Mouse (Mus musculus) hindbrain, embryonic 12.5 days (tissue): Measurements from ENCODE around the gene Gpa33. TPM values are rescaled to one million over a fixed set of nuclear protein-coding genes. Genes with fewer than 3 reads are reported as not detected.

Experiments used
- ATAC-seq: fragments of 200-750 bp; cut with Nextera tagmentation; 2 replicates; pipeline ENCODE4 v1.8.0; 2017; ENCODE audit warnings: moderate TSS enrichment; ENCODE audit not compliant: low FRiP score
- H3K27ac ChIP-seq: fragments of 300-500 bp; sonication (generic); 2 replicates; pipeline ENCODE4 v1.5.1; 2016; ENCODE audit warnings: mild to moderate bottlenecking
- H3K27me3 ChIP-seq: fragments of 300-500 bp; sonication (generic); 2 replicates; pipeline ENCODE4 v1.6.1; 2016; ENCODE audit warnings: mild to moderate bottlenecking
- H3K36me3 ChIP-seq: fragments of 300-500 bp; sonication (generic); 2 replicates; pipeline ENCODE4 v1.6.1; 2016; ENCODE audit warnings: mild to moderate bottlenecking
- H3K4me1 ChIP-seq: fragments of 300-500 bp; sonication (generic); 2 replicates; pipeline ENCODE4 v1.6.1; 2016
- H3K4me2 ChIP-seq: fragments of 300-500 bp; sonication (generic); replicated peaks from 2 replicates; pipeline ENCODE4 v1.6.1; 2016; ENCODE audit warnings: mild to moderate bottlenecking
- H3K4me3 ChIP-seq: fragments of 300-500 bp; sonication (generic); 2 replicates; pipeline ENCODE4 v1.5.1; 2016; ENCODE audit warnings: mild to moderate bottlenecking
- H3K9ac ChIP-seq: fragments of 300-500 bp; sonication (generic); 2 replicates; pipeline ENCODE4 v1.6.1; 2016; ENCODE audit warnings: mild to moderate bottlenecking, moderate library complexity
- H3K9me3 ChIP-seq: fragments of 300-500 bp; sonication (generic); replicated peaks from 2 replicates; pipeline ENCODE4 v1.6.1; 2016; ENCODE audit warnings: mild to moderate bottlenecking
- WGBS: fragments of 180-500 bp; shearing (Covaris S2); methylation state at CpG from one replicate; pipeline ENCODE4 v1.1.7; 2016; 5-methylcytosine and 5-hydroxymethylcytosine counted together
- polyA plus RNA-seq: library from polyadenylated mRNA; unstranded; fragments of >200 nt; fragmentation: Nextera tagmentation; extraction: Ambion mirVana; gene quantifications from 2 replicates; pipeline ENCODE4 v1.2.1, GENCODE M21; 2016

Gene Gpa33
- polyA plus RNA-seq, 1 experiment from 2014 or later, result 0.12 TPM

GRCm38 (mm10) chr1:166154162-166155112 lies 24.4 kb downstream of the Gpa33 start:
- no peaks in the 10 kb centered on the region for H3K36me3 ChIP-seq
- H3K27me3 ChIP-seq, result peaks cover 30% of the 10 kb centered on the region
- H3K27ac ChIP-seq, result no peak overlapping the region
- H3K9ac ChIP-seq, result no peak overlapping the region
- H3K4me2 ChIP-seq, result peak overlapping the region; percentile 33; the same call in 1 of the 2 replicates
- 17% methylated on average over 29 of the region's 29 CpGs for WGBS
- peak; percentile 60; the same call in 1 of the 2 replicates for ATAC-seq
- no peak overlapping the region for H3K4me3 ChIP-seq
- H3K9me3 ChIP-seq, result no peaks in the 10 kb centered on the region
- no peaks in the 10 kb centered on the region; the same call in 1 of the 2 replicates for H3K4me1 ChIP-seq

GRCm38 (mm10) chr1:166155113-166155494 lies 25.1 kb downstream of the Gpa33 start:
- Histone ChIP-seq H3K27ac (no peak overlapping the region), H3K4me2 (no peak overlapping the region), H3K4me3 (no peak overlapping the region), H3K27me3 (peaks cover 36% of the 10 kb centered on the region), H3K36me3 (no peaks in the 10 kb centered on the region), H3K9me3 (no peaks in the 10 kb centered on the region), H3K4me1 (no peaks in the 10 kb centered on the region; the same call in 1 of the 2 replicates), H3K9ac (no peak overlapping the region)
- 55% methylated on average over 10 of the region's 10 CpGs for WGBS
- ATAC-seq, result no peak

GRCm38 (mm10) chr1:166157712-166158111 lies 27.7 kb downstream of the Gpa33 start:
- H3K4me1 ChIP-seq, result 0 out of 2 replicates have a peak, but pooled peaks cover 3% of the 10 kb centered on the region
- no peak overlapping the region for H3K4me2 ChIP-seq
- H3K9me3 ChIP-seq, result no peaks in the 10 kb centered on the region
- H3K27me3 ChIP-seq, result peaks cover 40% of the 10 kb centered on the region
- 87% methylated on average over 12 of the region's 12 CpGs for WGBS
- no peak overlapping the region for H3K27ac ChIP-seq
- no peak for ATAC-seq
- H3K36me3 ChIP-seq, result no peaks in the 10 kb centered on the region
- no peak overlapping the region for H3K4me3 ChIP-seq
- H3K9ac ChIP-seq, result no peak overlapping the region

- H3K27me3 ChIP-seq, result peaks cover 40% of the 10 kb centered on the region
- no peaks in the 10 kb centered on the region for H3K9me3 ChIP-seq
- 65% methylated on average over 9 of the region's 9 CpGs for WGBS
- no peak overlapping the region for H3K4me3 ChIP-seq
- H3K27ac ChIP-seq, result no peak overlapping the region
- H3K4me2 ChIP-seq, result no peak overlapping the region
- H3K36me3 ChIP-seq, result no peaks in the 10 kb centered on the region
- H3K4me1 ChIP-seq, result 0 out of 2 replicates have a peak, but pooled peaks cover 3% of the 10 kb centered on the region
- H3K9ac ChIP-seq, result no peak overlapping the region
- no peak for ATAC-seq
Observed at GRCm38 (mm10) chr1:166158664-166159063, 28.6 kb downstream of the Gpa33 start.

GRCm38 (mm10) chr1:166160111-166160510 lies 30.1 kb downstream of the Gpa33 start:
- H3K4me1 ChIP-seq, result 0 out of 2 replicates have a peak, but pooled peaks cover 7% of the 10 kb centered on the region
- H3K36me3 ChIP-seq, result no peaks in the 10 kb centered on the region
- WGBS, result 56% methylated on average over 5 of the region's 5 CpGs
- ATAC-seq, result no peak
- H3K9me3 ChIP-seq, result no peaks in the 10 kb centered on the region
- H3K4me3 ChIP-seq, result no peak overlapping the region
- no peak overlapping the region for H3K9ac ChIP-seq
- peaks cover 29% of the 10 kb centered on the region for H3K27me3 ChIP-seq
- H3K4me2 ChIP-seq, result peak overlapping the region; percentile 45; the same call in 1 of the 2 replicates
- no peak overlapping the region for H3K27ac ChIP-seq

- Histone ChIP-seq H3K4me3 (no peak overlapping the region), H3K4me2 (peak overlapping the region; percentile 45)
Observed at GRCm38 (mm10) chr1:166160569-166161445, 30.8 kb downstream of the Gpa33 start.

GRCm38 (mm10) chr1:166164580-166164979 lies 34.5 kb downstream of the Gpa33 start:
- no peak for ATAC-seq
- H3K27me3 ChIP-seq, result peaks cover 11% of the 10 kb centered on the region
- H3K4me1 ChIP-seq, result 0 out of 2 replicates have a peak, but pooled peaks cover 7% of the 10 kb centered on the region
- 95% methylated on average over 14 of the region's 14 CpGs for WGBS
- no peak overlapping the region for H3K4me2 ChIP-seq
- H3K9ac ChIP-seq, result no peak overlapping the region
- H3K27ac ChIP-seq, result no peak overlapping the region
- H3K36me3 ChIP-seq, result no peaks in the 10 kb centered on the region
- H3K4me3 ChIP-seq, result no peak overlapping the region
- H3K9me3 ChIP-seq, result no peaks in the 10 kb centered on the region

More at GRCm38 (mm10) chr1:166160569-166161445, 30.8 kb downstream of the Gpa33 start:
- no peak overlapping the region for H3K27ac ChIP-seq
- 18% methylated on average over 24 of the region's 24 CpGs for WGBS
- H3K9ac ChIP-seq, result no peak overlapping the region
- H3K9me3 ChIP-seq, result no peaks in the 10 kb centered on the region
- no peaks in the 10 kb centered on the region for H3K36me3 ChIP-seq
- H3K4me1 ChIP-seq, result 0 out of 2 replicates have a peak, but pooled peaks cover 7% of the 10 kb centered on the region
- H3K27me3 ChIP-seq, result peaks cover 24% of the 10 kb centered on the region
- peak; percentile 62 for ATAC-seq

GRCm38 (mm10) chr1:166165159-166165558 lies 35.1 kb downstream of the Gpa33 start:
- Histone ChIP-seq H3K4me1 (0 out of 2 replicates have a peak, but pooled peaks cover 7% of the 10 kb centered on the region), H3K27ac (no peak overlapping the region), H3K36me3 (no peaks in the 10 kb centered on the region), H3K27me3 (peaks cover 5% of the 10 kb centered on the region), H3K4me2 (no peak overlapping the region), H3K9ac (no peak overlapping the region), H3K4me3 (no peak overlapping the region), H3K9me3 (no peaks in the 10 kb centered on the region)
- WGBS, result 92% methylated on average over 9 of the region's 9 CpGs
- ATAC-seq, result no peak

GRCm38 (mm10) chr1:166167405-166167804 lies 37.4 kb downstream of the Gpa33 start:
- 79% methylated on average over 4 of the region's 4 CpGs for WGBS
- ATAC-seq, result no peak
- H3K4me3 ChIP-seq, result no peak overlapping the region
- no peak overlapping the region for H3K9ac ChIP-seq
- H3K4me2 ChIP-seq, result no peak overlapping the region
- H3K36me3 ChIP-seq, result no peaks in the 10 kb centered on the region
- 0 out of 2 replicates have a peak, but pooled peaks cover 4% of the 10 kb centered on the region for H3K4me1 ChIP-seq
- H3K27me3 ChIP-seq, result 0 out of 2 replicates have a peak, but pooled peaks cover 2% of the 10 kb centered on the region
- no peak overlapping the region for H3K27ac ChIP-seq
- no peaks in the 10 kb centered on the region for H3K9me3 ChIP-seq

- H3K36me3 ChIP-seq, result no peaks in the 10 kb centered on the region
- ATAC-seq, result no peak
- no peak overlapping the region for H3K4me3 ChIP-seq
- no peak overlapping the region for H3K4me2 ChIP-seq
- no peaks in the 10 kb centered on the region for H3K9me3 ChIP-seq
- no peak overlapping the region for H3K27ac ChIP-seq
- no peak overlapping the region for H3K9ac ChIP-seq
- 0 out of 2 replicates have a peak, but pooled peaks cover 4% of the 10 kb centered on the region for H3K4me1 ChIP-seq
- 89% methylated on average over 7 of the region's 7 CpGs for WGBS
- H3K27me3 ChIP-seq, result 0 out of 2 replicates have a peak, but pooled peaks cover 2% of the 10 kb centered on the region
Observed at GRCm38 (mm10) chr1:166168017-166168416, 38.0 kb downstream of the Gpa33 start.

- Histone ChIP-seq H3K27me3 (0 out of 2 replicates have a peak, but pooled peaks cover 2% of the 10 kb centered on the region), H3K4me2 (no peak overlapping the region), H3K4me3 (no peak overlapping the region), H3K9ac (no peak overlapping the region), H3K4me1 (no peaks in the 10 kb centered on the region), H3K9me3 (no peaks in the 10 kb centered on the region), H3K36me3 (no peaks in the 10 kb centered on the region), H3K27ac (no peak overlapping the region)
- WGBS, result 90% methylated on average over 7 of the region's 7 CpGs
- ATAC-seq, result no peak
Observed at GRCm38 (mm10) chr1:166169713-166170112, 39.7 kb downstream of the Gpa33 start.

- Histone ChIP-seq H3K36me3 (no peaks in the 10 kb centered on the region), H3K27me3 (no peaks in the 10 kb centered on the region), H3K4me1 (no peaks in the 10 kb centered on the region), H3K9me3 (no peaks in the 10 kb centered on the region), H3K4me3 (no peak overlapping the region), H3K4me2 (no peak overlapping the region), H3K9ac (no peak overlapping the region), H3K27ac (no peak overlapping the region)
- 94% methylated on average over 12 of the region's 12 CpGs for WGBS
- ATAC-seq, result no peak
Observed at GRCm38 (mm10) chr1:166170852-166171251, 40.8 kb downstream of the Gpa33 start.
